Mouse (Mus musculus): ENCODE measurements at regions not wholly inside any gene's neighbourhood (a gene's known extent, or its start where the extent isn't known, plus 50 kb on each side); places are given as distances from the start of the nearest gene placed in this dataset.
A peak's percentile ranks its signal among the peaks of the same experiment; 100 is the strongest.
"Not testable (repeated sequence)": the region's sequence is repeated elsewhere in the genome, so short reads cannot be mapped to it uniquely, and the experiment has no call there.

- H3K9me3 ChIP-seq (replicated peaks; ENCODE audit: low read length); H3K4me2 ChIP-seq (ENCODE audit: insufficient read depth, low read depth, poor library complexity, severe bottlenecking); DNase-seq (ENCODE audit: extremely low read depth); H3K27me3 ChIP-seq (replicated peaks); H3K27ac ChIP-seq (ENCODE audit: insufficient read depth, low read depth); H3K36me3 ChIP-seq (replicated peaks in 1 of 2; ENCODE audit: control insufficient read depth in 1 of 2, insufficient read depth in 1 of 2, low read length in 1 of 2); H3K9ac ChIP-seq (ENCODE audit: insufficient read depth, low read depth); H3K79me2 ChIP-seq (replicated peaks; ENCODE audit: control insufficient read depth, extremely low read depth, insufficient read depth, poor library complexity, severe bottlenecking); dilution Hi-C loops (cut with MboI; ENCODE audit: extremely low pct_ligation_motif_present, extremely low pct_unique_long_range_greater_than_20kb, low sequenced_read_pairs); H3K4me3 ChIP-seq (replicated peaks in 1 of 3; ENCODE audit: low read depth in 2 of 3, low read length in 2 of 3, poor library complexity in 1 of 3); H3K4me1 ChIP-seq (ENCODE audit: control insufficient read depth in 1 of 2, insufficient read depth in 2 of 2); in situ Hi-C loops (cut with MboI; ENCODE audit: low pct_ligation_motif_present, low pct_unique_long_range_greater_than_20kb, low sequenced_read_pairs): not testable (repeated sequence)
These were observed 65.3 kb downstream of the Gm15023 start for GRCm38 (mm10) chrX:135112109-135112508.

DNA sequence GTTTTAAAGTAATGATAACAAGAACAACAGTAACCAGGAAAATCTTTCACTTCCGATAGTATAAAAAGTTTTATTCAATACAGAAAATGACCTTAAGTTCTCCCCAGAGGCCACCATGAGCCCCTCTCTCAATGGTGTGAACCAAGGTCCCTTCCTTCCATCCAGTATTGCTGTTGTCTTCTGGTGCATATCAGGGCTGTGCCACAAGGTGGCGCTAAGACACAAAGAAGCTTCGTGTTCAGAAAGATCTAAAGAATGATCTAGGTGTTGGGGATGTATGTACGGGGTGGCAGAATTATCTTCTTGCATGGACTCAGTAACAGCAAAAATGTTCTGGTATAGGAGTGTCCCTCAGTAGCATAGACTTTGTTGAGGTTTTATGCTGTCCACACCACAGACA is 66.6 kb downstream of the Gm15023 start:
- H3K9me3 ChIP-seq (replicated peaks; ENCODE audit: low read length); H3K79me2 ChIP-seq (replicated peaks; ENCODE audit: control insufficient read depth, extremely low read depth, insufficient read depth, poor library complexity, severe bottlenecking); H3K4me3 ChIP-seq (replicated peaks in 1 of 3; ENCODE audit: low read depth in 2 of 3, low read length in 2 of 3, poor library complexity in 1 of 3); H3K27ac ChIP-seq (ENCODE audit: insufficient read depth, low read depth); in situ Hi-C loops (cut with MboI; ENCODE audit: low pct_ligation_motif_present, low pct_unique_long_range_greater_than_20kb, low sequenced_read_pairs); H3K36me3 ChIP-seq (replicated peaks in 1 of 2; ENCODE audit: control insufficient read depth in 1 of 2, insufficient read depth in 1 of 2, low read length in 1 of 2); H3K27me3 ChIP-seq (replicated peaks); H3K4me1 ChIP-seq (ENCODE audit: control insufficient read depth in 1 of 2, insufficient read depth in 2 of 2); H3K4me2 ChIP-seq (ENCODE audit: insufficient read depth, low read depth, poor library complexity, severe bottlenecking); dilution Hi-C loops (cut with MboI; ENCODE audit: extremely low pct_ligation_motif_present, extremely low pct_unique_long_range_greater_than_20kb, low sequenced_read_pairs); H3K9ac ChIP-seq (ENCODE audit: insufficient read depth, low read depth): not testable (repeated sequence)
- peak in 1 of 2 experiments; percentile 59; a peak in 2 of 4 replicates for TF ChIP-seq CTCF (conservative IDR thresholded peaks at IDR 0.05 in 1 of 2, IDR thresholded peaks at IDR 0.05 in 1 of 2; ENCODE audit: low read depth in 2 of 2, low read length in 2 of 2)
- peak; percentile 33 for TF ChIP-seq RAD21 (IDR thresholded peaks at IDR 0.05; ENCODE audit: low read depth, low read length)
- TF ChIP-seq SMC3 (IDR thresholded peaks at IDR 0.05; ENCODE audit: low read depth, low read length), result peak; percentile 13; the same call in 1 of the 2 replicates
- DNase-seq (ENCODE audit: extremely low read depth), result peak; percentile 47

- TF ChIP-seq MAZ (IDR thresholded peaks at IDR 0.05; ENCODE audit: low read depth, low read length), result no peak
- TF ChIP-seq ZNF384 (IDR thresholded peaks at IDR 0.05; ENCODE audit: low read depth, low read length), result no peak
- TF ChIP-seq EP300 (IDR thresholded peaks at IDR 0.05; ENCODE audit: low read length), result no peak
- TF ChIP-seq UBTF (IDR thresholded peaks at IDR 0.05; ENCODE audit: low read depth, low read length), result no peak
- TF ChIP-seq ZC3H11A (IDR thresholded peaks at IDR 0.05; ENCODE audit: low read depth, low read length), result no peak
- TF ChIP-seq SIN3A (IDR thresholded peaks at IDR 0.05; ENCODE audit: low read length), result no peak
- no peak for TF ChIP-seq CHD1 (IDR thresholded peaks at IDR 0.05; ENCODE audit: low read depth, low read length)
- H3K79me2 ChIP-seq (replicated peaks; ENCODE audit: control insufficient read depth, extremely low read depth, insufficient read depth, poor library complexity, severe bottlenecking), result no peaks in the 10 kb centered on the region
- in situ Hi-C loops (cut with MboI; ENCODE audit: low pct_ligation_motif_present, low pct_unique_long_range_greater_than_20kb, low sequenced_read_pairs), result no loop called here
- H3K9ac ChIP-seq (ENCODE audit: insufficient read depth, low read depth), result no peak overlapping the region
- no peaks in the 10 kb centered on the region for H3K27me3 ChIP-seq (replicated peaks)
- no peak overlapping the region for H3K27ac ChIP-seq (ENCODE audit: insufficient read depth, low read depth)
- H3K36me3 ChIP-seq (replicated peaks in 1 of 2; ENCODE audit: control insufficient read depth in 1 of 2, insufficient read depth in 1 of 2, low read length in 1 of 2), result no peaks in the 10 kb centered on the region
- no peak overlapping the region for H3K4me2 ChIP-seq (ENCODE audit: insufficient read depth, low read depth, poor library complexity, severe bottlenecking)
- dilution Hi-C loops (cut with MboI; ENCODE audit: extremely low pct_ligation_motif_present, extremely low pct_unique_long_range_greater_than_20kb, low sequenced_read_pairs), result no loop called here
- no peak for DNase-seq (ENCODE audit: extremely low read depth)
- H3K9me3 ChIP-seq (replicated peaks; ENCODE audit: low read length), result no peaks in the 10 kb centered on the region
- H3K4me3 ChIP-seq (replicated peaks in 1 of 3; ENCODE audit: low read depth in 2 of 3, low read length in 2 of 3, poor library complexity in 1 of 3), result no peak overlapping the region
- no peaks in the 10 kb centered on the region for H3K4me1 ChIP-seq (ENCODE audit: control insufficient read depth in 1 of 2, insufficient read depth in 2 of 2)
These were observed 75.8 kb downstream of the Gm15023 start for GRCm38 (mm10) chrX:135101594-135101993.
